Mouse (Mus musculus): Measurements from ENCODE around the gene Gm45902.

The Gm45902 gene

GRCm38 (mm10) chr2:3512552-3513454, at the start of gene Gm45902, which contains the start of the genes Hspa14 and Cdnf:
TSS of gene Gm45902 (minus strand) at chr2:3512790.
TSS of gene Hspa14 (minus strand) at chr2:3512814.
TSS of gene Cdnf (plus strand) at chr2:3513030.
- DNase-seq (ENCODE audit: low spot score), result peak; percentile 96

- no peak for DNase-seq (ENCODE audit: low spot score)
These were observed 34.0 kb upstream of the Gm45902 start for GRCm38 (mm10) chr2:3546588-3546987.

- no peak for DNase-seq (ENCODE audit: low spot score)
These were observed 33.5 kb upstream of the Gm45902 start for GRCm38 (mm10) chr2:3546055-3546454.

DNA sequence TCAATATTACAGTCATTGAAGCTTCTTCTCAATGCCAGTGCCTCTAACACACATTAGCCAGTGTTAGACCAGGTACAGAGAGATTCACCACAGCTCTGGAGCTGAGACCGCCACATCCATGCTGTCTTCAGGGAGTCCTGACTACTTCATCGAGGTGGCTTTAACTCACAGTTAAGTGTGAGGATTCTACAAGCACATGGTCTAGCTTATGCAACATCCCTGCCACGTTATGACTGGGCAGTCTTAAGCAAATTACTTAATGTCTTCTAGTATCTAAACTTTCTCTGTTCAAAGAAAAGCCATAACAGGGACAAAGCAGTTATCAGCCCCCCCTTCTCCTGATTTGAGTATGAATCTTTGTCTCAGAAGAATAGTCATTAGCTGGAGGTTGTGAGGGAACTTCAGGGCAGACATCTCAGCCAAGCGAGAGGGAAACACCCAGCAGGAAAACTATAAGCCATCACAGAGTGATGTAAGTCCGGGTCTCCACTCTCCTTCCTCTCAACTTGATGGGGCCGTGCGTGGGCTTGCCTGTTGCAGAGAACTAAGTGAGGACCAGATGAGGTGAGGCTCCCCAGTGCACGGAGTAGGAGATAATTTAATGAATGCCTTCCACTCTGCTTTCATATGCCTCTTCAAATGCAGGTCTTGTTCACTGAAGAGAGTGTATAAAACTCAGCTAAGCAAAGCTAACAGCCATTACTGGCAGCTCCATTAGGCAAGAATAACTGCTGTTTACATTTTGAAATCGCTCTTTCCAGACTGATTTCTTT, 28.9 kb upstream of the Gm45902 start:
- no peak for DNase-seq (ENCODE audit: low spot score)

GRCm38 (mm10) chr2:3526288-3526687, 13.7 kb upstream of the Gm45902 start:
- no peak for DNase-seq (ENCODE audit: low spot score)

DNA sequence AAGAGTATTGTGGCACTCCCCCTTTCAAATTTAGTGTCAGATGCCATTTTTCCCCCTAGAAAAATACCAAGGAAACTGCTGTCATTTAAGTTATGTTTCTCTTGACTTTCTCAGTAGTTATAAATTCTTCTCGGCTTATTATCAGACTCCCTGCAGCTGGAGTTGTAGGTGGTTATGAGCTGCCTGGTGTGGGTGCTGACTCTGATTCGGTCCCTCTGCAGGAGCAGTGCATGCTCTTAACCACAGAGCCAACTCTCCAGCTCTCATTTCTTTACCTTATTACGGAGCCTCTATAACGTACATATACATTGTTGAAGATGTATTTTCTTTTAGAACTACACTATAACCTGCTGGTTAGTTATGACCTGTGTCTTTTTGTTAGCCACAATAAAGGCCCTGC, 10.0 kb upstream of the Gm45902 start:
- no peak for DNase-seq (ENCODE audit: low spot score)

DNA sequence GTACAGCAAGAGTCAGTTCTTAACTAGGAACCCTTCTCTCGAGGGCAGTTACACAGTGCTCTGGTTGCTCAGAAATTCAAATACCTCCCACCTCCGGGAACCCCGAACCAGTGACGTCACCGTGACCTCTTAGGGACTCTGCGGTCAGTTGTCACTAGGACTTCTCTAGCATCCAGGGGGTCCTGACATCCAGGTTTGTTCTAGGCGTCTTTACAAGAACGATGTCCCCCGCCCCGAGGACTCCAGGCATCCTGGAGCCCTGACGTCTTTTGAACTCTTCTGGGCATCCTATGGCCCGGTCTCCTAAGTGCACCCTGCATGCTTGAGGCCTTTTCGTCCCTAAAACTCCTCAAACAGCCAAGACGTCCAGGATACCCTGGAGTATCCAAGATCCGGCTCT, 514 bp downstream of the Gm45902 start:
- no peak for DNase-seq (ENCODE audit: low spot score)

DNA sequence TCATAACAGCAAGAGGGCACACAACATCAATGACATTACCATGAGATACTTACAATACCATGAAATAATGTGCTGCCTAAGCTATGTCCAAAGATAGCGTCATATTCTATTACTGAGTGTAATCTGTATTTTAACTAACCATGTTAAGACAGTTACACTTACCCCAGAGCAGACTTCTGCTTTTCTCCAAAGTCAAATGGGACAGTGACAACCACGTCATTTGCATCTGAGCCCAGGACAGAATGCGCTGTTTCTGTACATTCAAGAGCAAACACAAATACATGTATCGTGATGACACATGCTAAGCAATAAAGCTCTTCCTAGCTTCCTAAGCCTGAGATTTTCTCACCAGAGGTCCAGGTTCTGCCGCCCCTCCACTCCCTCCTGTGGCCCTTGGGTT, 11.7 kb downstream of the Gm45902 start:
- no peak for DNase-seq (ENCODE audit: low spot score)

- no peak for DNase-seq (ENCODE audit: low spot score)
These were observed 13.0 kb downstream of the Gm45902 start for GRCm38 (mm10) chr2:3499543-3499942.

DNA sequence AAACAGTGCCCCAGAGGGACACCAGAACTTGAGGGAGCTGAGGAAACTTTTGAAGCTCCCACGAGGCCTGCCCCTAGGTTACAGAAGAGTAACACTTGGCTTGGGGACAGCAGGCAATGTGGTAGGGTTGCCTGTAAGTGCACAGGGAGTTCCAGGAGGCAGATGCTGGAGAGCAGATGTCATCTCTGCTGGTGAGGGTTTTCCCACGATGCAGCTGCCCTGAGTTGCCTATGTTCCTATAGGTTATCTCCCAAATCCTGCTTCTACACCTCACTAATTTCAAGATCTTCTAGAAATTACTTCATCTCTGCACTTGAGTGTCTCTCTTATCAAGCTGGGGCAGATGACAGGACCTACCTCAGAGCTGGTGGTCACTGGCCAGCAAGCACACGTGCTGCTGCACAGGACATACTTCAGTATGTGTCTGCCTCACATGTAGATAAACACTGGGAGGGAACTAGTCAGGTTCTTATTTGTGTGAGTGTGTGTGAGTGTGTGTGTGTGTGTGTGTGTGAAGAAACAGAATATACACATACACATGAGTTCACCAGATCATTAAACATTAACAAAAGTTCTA, 18.7 kb downstream of the Gm45902 start:
- DNase-seq (ENCODE audit: low spot score), result no peak

DNA sequence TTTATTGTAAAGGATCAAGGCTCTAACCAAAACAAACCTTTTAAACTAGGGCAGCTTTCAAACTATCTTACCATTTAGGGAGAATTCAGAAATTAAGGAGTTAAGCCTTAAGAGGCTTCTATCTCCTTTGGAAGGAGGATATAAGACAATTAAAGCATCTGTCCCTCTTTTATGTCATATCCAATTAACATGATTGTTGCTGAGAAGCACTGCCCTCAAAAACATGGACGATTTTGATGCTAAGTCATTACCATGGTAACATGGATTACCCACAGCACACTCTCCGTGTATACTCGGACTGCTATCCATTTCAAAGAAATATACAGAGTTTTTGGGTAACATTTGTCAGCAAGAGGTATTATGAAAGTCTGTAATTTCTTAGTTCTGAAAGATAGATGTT, 22.8 kb downstream of the Gm45902 start:
- no peak for DNase-seq (ENCODE audit: low spot score)

- DNase-seq (ENCODE audit: low spot score), result no peak
These were observed 32.4 kb downstream of the Gm45902 start for GRCm38 (mm10) chr2:3480239-3480638.

DNA sequence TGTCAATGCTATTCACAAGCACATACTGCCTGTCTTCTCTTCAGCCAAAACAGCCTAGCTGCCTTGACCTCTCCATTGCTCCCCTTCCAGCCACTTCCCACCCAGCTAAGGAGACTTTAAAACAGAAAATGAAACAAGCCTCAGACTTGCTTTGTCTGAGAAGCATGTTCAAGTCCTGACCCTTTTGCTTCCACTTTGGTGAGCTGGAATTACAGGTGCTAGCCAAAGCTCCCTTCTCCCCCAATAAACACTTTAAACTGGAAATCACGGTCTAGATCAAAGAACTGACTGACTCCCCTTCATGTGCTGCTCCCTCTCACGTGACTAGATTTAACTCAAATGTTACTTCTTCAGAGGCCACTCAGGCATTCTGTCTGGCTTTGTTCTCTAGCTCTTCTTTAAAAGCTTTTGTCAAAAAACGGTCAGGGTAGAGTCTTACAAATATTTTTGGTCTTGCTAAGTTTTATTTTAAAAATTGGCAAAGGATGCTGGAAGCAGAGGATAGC, 36.8 kb downstream of the Gm45902 start:
- DNase-seq (ENCODE audit: low spot score), result no peak

GRCm38 (mm10) chr2:3474861-3475283, 37.7 kb downstream of the Gm45902 start, which contains the start of gene Suv39h2:
TSS of gene Suv39h2 (minus strand) at chr2:3475031.
- peak; percentile 95 for DNase-seq (ENCODE audit: low spot score)

GRCm38 (mm10) chr2:3474361-3474805, 38.2 kb downstream of the Gm45902 start:
- DNase-seq (ENCODE audit: low spot score), result peak; percentile 20

GRCm38 (mm10) chr2:3473891-3474290, 38.7 kb downstream of the Gm45902 start:
- no peak for DNase-seq (ENCODE audit: low spot score)

DNA sequence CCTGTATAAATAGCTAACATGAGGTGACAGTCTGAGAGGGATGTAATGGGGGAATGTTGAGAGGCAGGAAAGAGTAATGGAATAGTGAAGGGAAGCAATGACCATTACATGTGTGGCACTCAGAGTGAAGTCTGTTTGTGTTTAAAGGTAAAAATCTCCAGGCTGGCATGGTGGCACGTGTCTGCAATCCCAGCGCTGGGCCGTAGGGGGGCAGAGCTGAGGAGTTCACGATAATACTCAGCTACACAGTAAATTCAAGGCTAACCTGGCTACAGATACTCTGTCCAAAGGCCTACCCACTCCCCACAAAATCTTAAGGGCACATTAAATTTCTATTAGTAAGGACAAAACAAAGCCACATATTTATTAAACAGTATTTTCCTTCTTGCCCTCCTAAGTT, 56.0 kb downstream of the Gm45902 start:
- no peak for DNase-seq (ENCODE audit: low spot score)

All from ovary, adult 18-20 months (tissue).